Mouse (Mus musculus) neural tube, embryonic 13.5 days (tissue): ENCODE measurements at regions not wholly inside any gene's neighbourhood (a gene's known extent, or its start where the extent isn't known, plus 50 kb on each side); places are given as distances from the start of the nearest gene placed in this dataset.

Experiments
- ATAC-seq: fragments of 200-750 bp; cut with Nextera tagmentation; 2 replicates; pipeline ENCODE4 v1.8.0; 2017; ENCODE audit warnings: low read depth, mild to moderate bottlenecking, moderate TSS enrichment, moderate library complexity
- H3K27ac ChIP-seq: fragments of 300-500 bp; sonication (generic); replicated peaks from 2 replicates; pipeline ENCODE4 v1.5.1; 2015; ENCODE audit warnings: moderate library complexity, mild to moderate bottlenecking, inconsistent platforms
- H3K27me3 ChIP-seq: fragments of 300-500 bp; sonication (generic); 2 replicates; pipeline ENCODE4 v1.6.1; 2015; ENCODE audit warnings: mild to moderate bottlenecking, inconsistent platforms
- H3K36me3 ChIP-seq: fragments of 300-500 bp; sonication (generic); 2 replicates; pipeline ENCODE4 v1.6.1; 2015; ENCODE audit warnings: mild to moderate bottlenecking, inconsistent platforms
- H3K4me1 ChIP-seq: fragments of 300-500 bp; sonication (generic); replicated peaks from 2 replicates; pipeline ENCODE4 v1.6.1; 2015; ENCODE audit warnings: inconsistent platforms
- H3K4me2 ChIP-seq: fragments of 300-500 bp; sonication (generic); 2 replicates; pipeline ENCODE4 v1.6.1; 2015; ENCODE audit warnings: inconsistent platforms, mild to moderate bottlenecking, moderate library complexity
- H3K4me3 ChIP-seq: fragments of 300-500 bp; sonication (generic); 2 replicates; pipeline ENCODE4 v1.5.1; 2015; ENCODE audit warnings: mild to moderate bottlenecking, inconsistent platforms
- H3K9ac ChIP-seq: fragments of 300-500 bp; sonication (generic); 2 replicates; pipeline ENCODE4 v1.6.1; 2015; ENCODE audit warnings: moderate library complexity, mild to moderate bottlenecking, inconsistent platforms
- H3K9me3 ChIP-seq: fragments of 300-500 bp; sonication (generic); 2 replicates; pipeline ENCODE4 v1.6.1; 2016; ENCODE audit warnings: inconsistent platforms
- WGBS: fragments of 180-500 bp; shearing (Covaris S2); methylation state at CpG from one replicate; pipeline ENCODE4 v1.1.7; 2015; 5-methylcytosine and 5-hydroxymethylcytosine counted together

DNA sequence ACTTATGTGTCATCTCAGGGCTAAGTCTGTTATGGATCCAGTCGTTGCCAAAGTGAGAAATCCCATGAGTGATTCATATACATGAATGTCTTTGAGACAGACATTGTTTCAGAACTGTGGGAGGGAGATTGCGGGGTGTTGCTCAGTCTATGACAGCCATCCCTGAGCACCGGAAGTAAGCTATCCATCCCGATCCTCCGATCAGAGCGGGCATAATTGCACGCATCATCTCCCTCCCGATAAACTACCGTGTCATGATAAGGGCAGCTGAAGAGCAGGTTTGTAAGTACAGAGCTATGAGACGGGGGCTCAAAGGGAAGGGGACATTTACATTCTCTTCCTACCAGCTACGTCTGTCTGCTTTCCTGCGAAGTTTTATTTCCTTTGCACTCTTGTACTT is 715.0 kb upstream of the Adgrl2 start:
- peak overlapping the region; percentile 25 for H3K4me3 ChIP-seq
- no peaks in the 10 kb centered on the region for H3K36me3 ChIP-seq
- ATAC-seq, result peak; percentile 78
- no peaks in the 10 kb centered on the region for H3K27me3 ChIP-seq
- no peak overlapping the region for H3K9ac ChIP-seq
- WGBS, result 63% methylated on average over 12 of the region's 12 CpGs
- no peak overlapping the region for H3K27ac ChIP-seq
- peak overlapping the region; percentile 45 for H3K4me2 ChIP-seq
- H3K9me3 ChIP-seq, result no peaks in the 10 kb centered on the region
- H3K4me1 ChIP-seq, result no peaks in the 10 kb centered on the region

DNA sequence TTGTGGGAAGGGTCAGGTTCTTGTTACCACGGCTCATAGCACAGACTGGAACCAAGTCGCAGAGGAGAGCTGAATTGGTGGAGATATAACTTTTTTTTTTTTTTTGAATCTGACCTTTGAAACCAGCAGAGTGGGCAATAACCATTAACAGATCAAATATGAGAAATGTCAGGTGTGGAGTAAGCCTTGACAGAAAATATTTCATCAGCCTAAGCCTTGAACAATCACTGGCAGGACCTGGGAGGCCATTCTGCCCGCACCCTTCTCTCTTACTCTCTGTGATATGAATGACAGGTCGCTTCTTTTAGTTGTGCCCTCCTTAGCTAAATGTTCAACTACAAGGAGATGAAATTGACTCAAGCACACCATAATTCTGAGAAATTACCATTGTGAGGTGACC is 714.1 kb upstream of the Adgrl2 start:
- no peak overlapping the region for H3K9ac ChIP-seq
- 93% methylated on average over 4 of the region's 4 CpGs for WGBS
- no peaks in the 10 kb centered on the region for H3K27me3 ChIP-seq
- no peaks in the 10 kb centered on the region for H3K36me3 ChIP-seq
- no peaks in the 10 kb centered on the region for H3K4me1 ChIP-seq
- H3K4me2 ChIP-seq, result no peak overlapping the region
- no peak for ATAC-seq
- H3K27ac ChIP-seq, result no peak overlapping the region
- H3K4me3 ChIP-seq, result no peak overlapping the region
- H3K9me3 ChIP-seq, result no peaks in the 10 kb centered on the region

DNA sequence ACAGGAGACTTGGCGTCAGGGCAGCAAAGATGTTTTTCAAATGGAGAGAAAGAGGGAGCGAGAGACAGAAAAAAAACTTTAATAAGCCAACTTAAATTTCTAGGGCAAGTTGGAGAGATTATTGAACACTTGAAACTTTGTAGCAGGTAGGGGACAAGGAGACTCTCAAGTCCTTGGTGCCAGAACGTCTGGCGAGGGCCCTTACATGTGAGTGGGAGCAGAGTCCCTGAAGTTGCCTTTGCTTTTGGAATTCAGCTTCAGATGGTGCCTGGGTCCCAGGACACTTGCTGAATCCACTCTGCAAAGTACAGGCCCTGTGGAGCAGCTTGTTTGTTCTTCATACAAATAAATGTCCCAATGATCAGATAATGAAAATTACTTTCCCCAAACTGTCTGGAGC is 693.2 kb upstream of the Adgrl2 start:
- Histone ChIP-seq H3K9ac (no peak overlapping the region), H3K4me2 (no peak overlapping the region), H3K36me3 (no peaks in the 10 kb centered on the region), H3K9me3 (no peaks in the 10 kb centered on the region), H3K27ac (no peak overlapping the region), H3K27me3 (no peaks in the 10 kb centered on the region), H3K4me1 (no peaks in the 10 kb centered on the region), H3K4me3 (no peak overlapping the region)
- 88% methylated on average over 4 of the region's 4 CpGs for WGBS
- ATAC-seq, result no peak

DNA sequence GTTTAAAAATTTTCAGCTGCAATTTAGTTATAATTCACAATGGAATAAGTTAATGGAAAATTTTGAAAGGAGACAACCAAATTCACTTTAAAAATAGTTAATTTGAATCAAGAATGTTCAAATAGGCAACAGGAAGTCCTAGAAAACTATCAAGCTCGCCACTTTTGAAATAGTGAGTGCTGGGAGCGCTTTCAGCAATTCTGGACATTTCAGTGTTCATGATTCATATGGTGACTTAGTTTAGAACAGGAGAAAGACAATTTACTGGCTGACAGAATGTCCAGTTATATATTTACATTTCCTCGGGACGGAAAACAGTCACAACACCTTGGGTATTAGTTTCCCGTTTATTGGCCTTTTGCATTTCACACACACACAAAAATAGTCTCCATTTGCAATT is 691.9 kb upstream of the Adgrl2 start:
- H3K4me2 ChIP-seq, result no peak overlapping the region
- no peaks in the 10 kb centered on the region for H3K27me3 ChIP-seq
- no peak overlapping the region for H3K9ac ChIP-seq
- ATAC-seq, result no peak
- H3K9me3 ChIP-seq, result no peaks in the 10 kb centered on the region
- H3K4me3 ChIP-seq, result no peak overlapping the region
- no peak overlapping the region for H3K27ac ChIP-seq
- 86% methylated on average over 5 of the region's 5 CpGs for WGBS
- no peaks in the 10 kb centered on the region for H3K4me1 ChIP-seq
- H3K36me3 ChIP-seq, result no peaks in the 10 kb centered on the region

DNA sequence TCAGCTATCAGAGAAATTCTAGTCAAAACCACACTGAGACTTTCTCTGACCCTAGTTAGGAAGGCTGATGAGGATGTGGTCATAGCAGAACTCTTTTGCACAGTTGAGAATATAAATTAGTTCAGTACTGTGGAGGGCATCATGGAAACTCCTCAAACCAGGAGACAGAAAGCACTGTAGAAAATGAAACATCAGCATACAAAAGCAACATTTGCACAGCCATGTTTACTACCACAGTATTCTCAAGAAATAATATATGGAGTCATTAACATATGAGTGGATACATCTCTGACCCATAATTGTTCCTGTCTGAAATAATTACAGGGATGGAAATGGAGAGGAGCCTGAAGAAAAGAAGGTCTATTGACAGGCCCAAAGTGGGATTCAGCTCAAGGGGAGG is 683.6 kb upstream of the Adgrl2 start:
- no peaks in the 10 kb centered on the region for H3K9me3 ChIP-seq
- no peak for ATAC-seq

DNA sequence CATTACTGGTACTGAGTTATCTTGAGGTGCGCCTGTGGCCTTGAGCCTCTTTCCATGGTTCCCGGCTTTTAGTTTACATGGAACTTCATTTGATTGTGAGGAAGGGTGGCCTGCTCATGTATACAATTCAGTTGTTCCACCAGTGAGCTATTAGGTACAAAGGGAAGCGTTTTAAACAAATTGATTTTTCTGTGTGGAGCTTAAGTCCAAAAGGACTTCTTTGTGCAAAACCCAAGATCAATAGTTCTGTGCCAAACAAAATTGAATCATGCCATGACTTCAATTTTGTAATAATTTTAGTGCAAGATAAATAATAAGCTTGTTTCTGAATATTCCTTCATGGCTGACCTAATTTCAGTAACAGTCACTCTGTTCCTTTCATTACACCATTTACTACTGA is 674.3 kb upstream of the Adgrl2 start:
- no peak for ATAC-seq
- Histone ChIP-seq H3K9me3 (no peaks in the 10 kb centered on the region), H3K27ac (no peak overlapping the region), H3K9ac (no peak overlapping the region), H3K4me2 (no peak overlapping the region), H3K4me1 (no peaks in the 10 kb centered on the region), H3K27me3 (no peaks in the 10 kb centered on the region), H3K4me3 (no peak overlapping the region), H3K36me3 (no peaks in the 10 kb centered on the region)
- 89% methylated on average over 3 of the region's 3 CpGs for WGBS

More for the DNA sequence above, 683.6 kb upstream of the Adgrl2 start:
- H3K4me1 ChIP-seq, result no peaks in the 10 kb centered on the region
- no peaks in the 10 kb centered on the region for H3K27me3 ChIP-seq
- no peak overlapping the region for H3K9ac ChIP-seq
- no peak overlapping the region for H3K4me3 ChIP-seq
- H3K27ac ChIP-seq, result no peak overlapping the region
- H3K36me3 ChIP-seq, result no peaks in the 10 kb centered on the region
- H3K4me2 ChIP-seq, result no peak overlapping the region

DNA sequence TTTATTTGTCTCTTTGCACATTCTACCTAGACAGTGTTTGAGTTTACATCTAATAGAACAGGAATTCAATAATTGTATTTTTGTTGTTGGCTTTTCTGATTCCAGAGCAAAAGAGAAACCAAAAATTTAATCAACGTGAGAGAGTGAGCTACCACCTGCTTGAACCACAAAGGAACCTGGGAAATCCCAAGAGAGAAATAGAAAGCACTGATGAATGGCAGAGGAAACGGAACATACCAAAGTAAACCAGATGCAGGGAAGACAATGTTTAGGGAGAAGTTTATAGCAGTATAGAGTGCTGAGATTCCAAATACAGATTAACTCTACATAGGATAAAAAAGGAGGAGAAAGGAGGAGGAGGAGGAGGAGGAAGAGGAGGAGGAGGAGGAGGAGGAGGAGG is 648.0 kb upstream of the Adgrl2 start:
- no peaks in the 10 kb centered on the region for H3K36me3 ChIP-seq
- no peak overlapping the region for H3K4me2 ChIP-seq
- H3K9ac ChIP-seq, result no peak overlapping the region
- no peaks in the 10 kb centered on the region for H3K27me3 ChIP-seq
- ATAC-seq, result no peak
- H3K27ac ChIP-seq, result no peak overlapping the region
- no peak overlapping the region for H3K4me3 ChIP-seq
- no peaks in the 10 kb centered on the region for H3K9me3 ChIP-seq
- WGBS, result 63% methylated on average over 2 of the region's 2 CpGs
- no peaks in the 10 kb centered on the region for H3K4me1 ChIP-seq

DNA sequence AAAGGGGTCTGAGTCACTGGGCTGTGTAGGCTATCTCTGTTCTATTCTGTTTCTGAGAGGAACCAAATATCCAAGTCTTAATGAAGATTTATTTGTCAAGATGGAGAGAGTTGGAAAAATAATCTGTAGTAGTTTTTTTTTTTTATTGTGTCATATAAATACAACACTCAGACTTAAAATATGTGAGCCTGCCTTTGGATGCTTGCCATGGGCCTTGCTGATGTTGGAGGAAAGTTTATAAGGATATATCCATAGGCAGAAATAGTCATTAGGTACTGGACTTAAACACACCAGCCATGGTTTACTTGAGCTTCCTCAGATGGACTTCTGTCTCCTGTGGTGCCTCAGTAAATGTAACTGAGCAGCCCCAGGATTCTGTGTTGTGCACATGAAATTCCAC is 635.8 kb upstream of the Adgrl2 start:
- no peak for ATAC-seq
- Histone ChIP-seq H3K4me1 (no peaks in the 10 kb centered on the region), H3K9ac (no peak overlapping the region), H3K36me3 (no peaks in the 10 kb centered on the region), H3K4me2 (no peak overlapping the region), H3K9me3 (no peaks in the 10 kb centered on the region), H3K27me3 (no peaks in the 10 kb centered on the region), H3K4me3 (no peak overlapping the region), H3K27ac (no peak overlapping the region)

DNA sequence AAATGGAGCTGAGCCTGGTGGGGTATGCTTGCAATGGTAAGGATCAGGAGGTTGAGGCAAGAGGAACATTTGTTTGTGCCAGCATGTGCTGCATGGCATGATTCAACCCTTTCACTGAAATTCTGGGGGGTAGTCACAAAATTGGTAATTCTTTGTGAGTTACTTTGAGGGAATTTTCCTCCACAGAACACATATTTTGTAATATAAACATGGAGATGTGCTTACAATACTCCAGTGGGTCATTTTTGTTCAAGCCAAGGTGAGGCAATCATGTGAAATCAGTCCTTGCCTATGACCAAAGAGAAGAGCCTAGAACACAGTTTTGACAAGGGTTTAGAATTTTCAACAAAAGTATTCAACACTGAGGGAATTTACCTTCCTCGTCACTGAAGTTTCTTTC is 635.1 kb upstream of the Adgrl2 start:
- WGBS, result 88% methylated on average over 1 of the region's 1 CpGs
- H3K4me2 ChIP-seq, result no peak overlapping the region
- no peak overlapping the region for H3K9ac ChIP-seq
- no peaks in the 10 kb centered on the region for H3K4me1 ChIP-seq
- H3K36me3 ChIP-seq, result no peaks in the 10 kb centered on the region
- no peaks in the 10 kb centered on the region for H3K9me3 ChIP-seq
- H3K4me3 ChIP-seq, result no peak overlapping the region
- no peaks in the 10 kb centered on the region for H3K27me3 ChIP-seq
- no peak for ATAC-seq
- no peak overlapping the region for H3K27ac ChIP-seq

DNA sequence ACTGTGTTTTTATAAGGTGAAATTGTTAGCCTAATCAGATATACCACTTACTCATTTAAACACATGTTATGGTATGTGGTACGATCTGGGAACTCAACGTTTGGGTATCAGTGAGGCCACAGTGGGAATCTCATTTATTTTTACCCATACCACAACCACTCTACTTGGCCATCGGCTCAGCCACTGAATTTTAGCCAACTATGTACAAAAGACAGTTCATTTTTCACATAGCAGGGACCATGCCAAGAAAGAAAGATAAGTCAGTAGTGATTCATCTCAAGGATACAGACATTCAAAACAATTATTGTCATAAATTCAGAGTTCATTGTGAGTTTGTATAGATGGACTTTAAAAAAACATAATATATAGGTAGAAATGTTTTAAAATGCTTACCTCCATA is 634.7 kb upstream of the Adgrl2 start:
- Histone ChIP-seq H3K4me1 (no peaks in the 10 kb centered on the region), H3K36me3 (no peaks in the 10 kb centered on the region), H3K27me3 (no peaks in the 10 kb centered on the region), H3K9me3 (no peaks in the 10 kb centered on the region), H3K9ac (no peak overlapping the region), H3K4me2 (no peak overlapping the region), H3K4me3 (no peak overlapping the region), H3K27ac (no peak overlapping the region)
- 84% methylated on average over 3 of the region's 3 CpGs for WGBS
- ATAC-seq, result no peak

DNA sequence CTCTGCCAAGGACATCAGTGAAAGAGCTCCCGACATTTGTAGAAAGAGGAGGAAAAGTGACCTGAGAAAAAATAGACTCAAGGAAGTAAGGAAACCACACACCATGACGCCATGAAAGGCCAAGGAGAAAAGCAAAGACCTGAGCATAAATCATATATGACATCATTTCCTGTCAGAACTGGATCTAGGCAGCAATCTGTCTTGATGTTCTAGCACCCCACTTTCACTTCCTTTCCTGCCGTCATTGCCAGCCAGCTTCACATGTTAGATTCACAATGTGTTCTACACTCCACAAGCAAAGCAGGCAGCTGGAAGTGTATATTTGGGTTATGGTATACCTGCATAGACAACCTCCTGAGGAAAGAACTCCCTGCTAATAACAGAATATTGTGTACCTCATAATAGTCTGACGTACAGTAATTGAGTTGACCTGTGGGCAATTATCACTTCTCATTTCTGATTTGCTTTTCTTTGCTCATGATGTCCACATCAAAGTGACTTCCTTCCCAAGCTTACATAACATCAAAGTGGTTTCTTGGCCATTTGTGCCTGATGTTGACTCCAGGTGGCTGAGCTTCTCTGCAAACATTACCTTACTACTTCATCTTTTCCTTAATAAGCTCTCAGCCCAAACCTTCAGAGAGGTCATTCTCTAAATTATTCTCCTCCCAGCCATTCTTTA is 633.6 kb upstream of the Adgrl2 start:
- H3K9ac ChIP-seq, result no peak overlapping the region
- H3K27me3 ChIP-seq, result no peaks in the 10 kb centered on the region
- no peaks in the 10 kb centered on the region for H3K36me3 ChIP-seq
- H3K9me3 ChIP-seq, result no peaks in the 10 kb centered on the region
- 82% methylated on average over 4 of the region's 4 CpGs for WGBS
- ATAC-seq, result no peak
- no peaks in the 10 kb centered on the region for H3K4me1 ChIP-seq
- H3K27ac ChIP-seq, result no peak overlapping the region
- no peak overlapping the region for H3K4me3 ChIP-seq
- no peak overlapping the region for H3K4me2 ChIP-seq

DNA sequence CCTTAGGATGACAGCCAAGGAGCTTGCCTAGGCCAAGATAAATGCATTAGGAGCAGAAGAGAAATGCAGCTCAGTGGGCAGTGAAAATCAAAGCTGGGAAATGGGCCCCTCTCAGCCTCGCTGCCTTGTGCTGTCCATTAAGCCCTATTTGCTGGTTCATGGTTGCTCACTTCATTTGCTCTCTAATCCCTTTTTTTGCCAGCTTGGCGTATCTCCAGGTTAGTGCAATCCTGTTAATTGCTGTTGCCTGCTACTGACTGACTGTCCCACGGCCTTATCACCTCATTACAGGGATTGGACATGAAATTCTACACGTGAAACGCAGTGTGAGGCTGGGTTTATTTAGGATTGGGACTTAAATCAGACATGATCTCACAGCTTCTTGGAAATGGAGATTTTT is 613.5 kb upstream of the Adgrl2 start:
- no peak for ATAC-seq
- Histone ChIP-seq H3K36me3 (no peaks in the 10 kb centered on the region), H3K4me2 (no peak overlapping the region), H3K9ac (no peak overlapping the region), H3K4me1 (no peaks in the 10 kb centered on the region), H3K27me3 (no peaks in the 10 kb centered on the region), H3K9me3 (no peaks in the 10 kb centered on the region), H3K27ac (no peak overlapping the region), H3K4me3 (no peak overlapping the region)
- 75% methylated on average over 5 of the region's 5 CpGs for WGBS

DNA sequence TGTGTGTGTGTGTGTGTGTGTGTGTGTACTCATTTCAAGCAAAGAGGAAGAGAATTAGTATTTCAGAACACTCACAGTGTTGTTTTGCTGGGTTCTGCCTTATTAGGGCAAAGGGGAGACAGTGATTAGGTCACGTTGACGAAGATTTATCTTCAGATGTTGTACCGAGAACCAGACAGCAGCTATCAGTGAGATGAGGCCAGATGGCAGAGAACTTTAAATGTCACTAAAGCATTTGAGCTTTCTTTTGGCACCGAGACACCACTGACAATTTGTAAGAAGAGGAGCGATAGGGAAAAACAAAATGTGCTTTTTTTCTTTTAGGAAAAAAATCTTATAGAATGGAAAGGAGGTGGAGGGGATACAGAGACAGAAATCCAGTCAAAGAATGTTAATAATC is 610.9 kb upstream of the Adgrl2 start:
- H3K27ac ChIP-seq, result no peak overlapping the region
- WGBS, result 59% methylated on average over 5 of the region's 5 CpGs
- no peaks in the 10 kb centered on the region for H3K9me3 ChIP-seq
- no peaks in the 10 kb centered on the region for H3K27me3 ChIP-seq
- no peaks in the 10 kb centered on the region for H3K4me1 ChIP-seq
- no peak overlapping the region for H3K9ac ChIP-seq
- H3K36me3 ChIP-seq, result no peaks in the 10 kb centered on the region
- no peak overlapping the region for H3K4me3 ChIP-seq
- no peak overlapping the region for H3K4me2 ChIP-seq
- no peak for ATAC-seq
